Mouse (Mus musculus) E14TG2a.4 (cell line): Measurements from ENCODE around the gene Odf2l.

Source experiments
- CTCF ChIP-seq: conservative IDR thresholded peaks from 2 replicates; pipeline ENCODE4 v1.5.1; 2014; ENCODE audit warnings: low read length
- POU5F1 ChIP-seq: IDR thresholded peaks from 2 replicates; pipeline ENCODE4 v1.6.1; 2014; ENCODE audit warnings: low read length, borderline replicate concordance

DNA sequence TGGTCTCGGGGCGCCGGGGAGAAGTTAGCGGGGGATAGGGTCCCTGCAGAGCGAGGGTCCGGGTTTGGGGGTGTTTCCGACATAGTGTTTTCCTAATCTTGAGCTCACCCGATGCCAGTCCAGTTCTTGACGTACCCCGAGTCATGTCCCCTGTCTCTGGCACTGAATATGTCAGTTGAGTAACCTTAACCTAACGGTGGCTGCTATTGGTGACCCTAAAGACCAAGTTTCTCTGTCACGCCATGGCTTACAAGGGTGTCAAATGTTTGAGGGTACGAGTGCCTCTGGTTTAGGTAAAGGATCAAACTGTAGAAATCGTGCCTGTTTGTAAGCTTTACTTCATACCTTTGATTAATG, 592 bp downstream of the Odf2l start:
- TF ChIP-seq CTCF (no peak), POU5F1 (no peak)
